Mouse (Mus musculus) lung, adult 2 months (tissue): ENCODE measurements at regions not wholly inside any gene's neighbourhood (a gene's known extent, or its start where the extent isn't known, plus 50 kb on each side); places are given as distances from the start of the nearest gene placed in this dataset.

Source experiments
- CTCF ChIP-seq: fragments of 200-500 bp; IDR thresholded peaks from 2 replicates; pipeline ENCODE4 v1.5.1; 2011; ENCODE audit warnings: mild to moderate bottlenecking, low read length, control low read depth; ENCODE audit not compliant: insufficient read depth
- POLR2A ChIP-seq: fragments of 200-500 bp; IDR thresholded peaks from 2 replicates; pipeline ENCODE4 v1.6.1; 2011; ENCODE audit warnings: low read depth, mild to moderate bottlenecking, control low read depth, low read length, borderline replicate concordance; ENCODE audit errors: extremely low read depth

GRCm38 (mm10) chr19:48117646-48118045, 88.2 kb upstream of the Sorcs3 start:
- TF ChIP-seq POLR2A = no peak
- no peak for TF ChIP-seq CTCF
